Mouse (Mus musculus): ENCODE data around the gene Dcun1d3. TPM values are rescaled to one million over a fixed set of nuclear protein-coding genes. Genes with fewer than 3 reads are reported as not detected.

Dcun1d3 gene
- total and polyA plus RNA-seq, 3 experiments = 3.2 to 5.2 (median 4.2) TPM

- TF ChIP-seq NRF1 (IDR thresholded peaks at IDR 0.05; ENCODE audit: low read depth, low read length) (no peak), POLR2AphosphoS2 (IDR thresholded peaks at IDR 0.05; ENCODE audit: low read depth, low read length) (no peak), NELFE (IDR thresholded peaks at IDR 0.05; ENCODE audit: low read depth, low read length) (peak; percentile 33; the same call in 1 of the 2 replicates), RAD21 (IDR thresholded peaks at IDR 0.05; ENCODE audit: low read depth, low read length) (no peak; the same call in 1 of the 2 replicates), CHD2 (IDR thresholded peaks at IDR 0.05; ENCODE audit: low read length) (peak; percentile 64), MAX (IDR thresholded peaks at IDR 0.05; ENCODE audit: low read length) (peak; percentile 17; the same call in 1 of the 2 replicates), ZKSCAN1 (IDR thresholded peaks at IDR 0.05; ENCODE audit: borderline replicate concordance, low read depth, low read length) (no peak)
Measured at GRCm38 (mm10) chr7:119861335-119862091, 34.6 kb downstream of the Dcun1d3 start (continued).

GRCm38 (mm10) chr7:119860971-119861334 is 35.1 kb downstream of the Dcun1d3 start:
- no peak for DNase-seq (ENCODE audit: extremely low read depth)
- H3K4me2 ChIP-seq (ENCODE audit: insufficient read depth, low read depth, poor library complexity, severe bottlenecking) = peak overlapping the region; percentile 82
- peaks cover 21 to 65% of the 10 kb centered on the region in 2 experiments for H3K4me1 ChIP-seq (ENCODE audit: control insufficient read depth in 1 of 2, insufficient read depth in 2 of 2)
- peak overlapping the region in 2 of 3 experiments; percentile 39 to 44 for H3K4me3 ChIP-seq (replicated peaks in 1 of 3; ENCODE audit: low read depth in 2 of 3, low read length in 2 of 3, poor library complexity in 1 of 3)
- no peaks in the 10 kb centered on the region for H3K79me2 ChIP-seq (replicated peaks; ENCODE audit: control insufficient read depth, extremely low read depth, insufficient read depth, poor library complexity, severe bottlenecking)
- dilution Hi-C loops (cut with MboI; ENCODE audit: extremely low pct_ligation_motif_present, extremely low pct_unique_long_range_greater_than_20kb, low sequenced_read_pairs) (no loop called here), in situ Hi-C loops (cut with MboI; ENCODE audit: low pct_ligation_motif_present, low pct_unique_long_range_greater_than_20kb, low sequenced_read_pairs) (loop anchor here (25.0 kb wide), 1 partner anchor 201 kb away; no protein-coding TSS in a partner anchor)
- peaks cover 6 to 32% of the 10 kb centered on the region in 2 experiments for H3K36me3 ChIP-seq (replicated peaks in 1 of 2; ENCODE audit: control insufficient read depth in 1 of 2, insufficient read depth in 1 of 2, low read length in 1 of 2)
- no peak overlapping the region for H3K27ac ChIP-seq (ENCODE audit: insufficient read depth, low read depth)
- no peak for TF ChIP-seq MXI1 (IDR thresholded peaks at IDR 0.05; ENCODE audit: low read depth, low read length)
- no peak for TF ChIP-seq ZMIZ1 (IDR thresholded peaks at IDR 0.05; ENCODE audit: low read depth, low read length)
- TF ChIP-seq ZKSCAN1 (IDR thresholded peaks at IDR 0.05; ENCODE audit: borderline replicate concordance, low read depth, low read length) = no peak
- no peaks in the 10 kb centered on the region for H3K27me3 ChIP-seq (replicated peaks)
- H3K9me3 ChIP-seq (replicated peaks; ENCODE audit: low read length) = no peaks in the 10 kb centered on the region
- H3K9ac ChIP-seq (ENCODE audit: insufficient read depth, low read depth) = peak overlapping the region; percentile 84

GRCm38 (mm10) chr7:119860554-119860953 is 35.5 kb downstream of the Dcun1d3 start:
- Histone ChIP-seq H3K36me3 (replicated peaks in 1 of 2; ENCODE audit: control insufficient read depth in 1 of 2, insufficient read depth in 1 of 2, low read length in 1 of 2) (peaks cover 6 to 34% of the 10 kb centered on the region in 2 experiments), H3K27ac (ENCODE audit: insufficient read depth, low read depth) (0 out of 2 replicates have a peak overlapping the region, but pooled peaks have one; percentile 20), H3K4me3 (replicated peaks in 1 of 3; ENCODE audit: low read depth in 2 of 3, low read length in 2 of 3, poor library complexity in 1 of 3) (no peak overlapping the region), H3K9me3 (replicated peaks; ENCODE audit: low read length) (no peaks in the 10 kb centered on the region), H3K79me2 (replicated peaks; ENCODE audit: control insufficient read depth, extremely low read depth, insufficient read depth, poor library complexity, severe bottlenecking) (no peaks in the 10 kb centered on the region), H3K9ac (ENCODE audit: insufficient read depth, low read depth) (no peak overlapping the region), H3K4me2 (ENCODE audit: insufficient read depth, low read depth, poor library complexity, severe bottlenecking) (peak overlapping the region; percentile 87; the same call in 1 of the 2 replicates), H3K27me3 (replicated peaks) (no peaks in the 10 kb centered on the region), H3K4me1 (ENCODE audit: control insufficient read depth in 1 of 2, insufficient read depth in 2 of 2) (peaks cover 21 to 65% of the 10 kb centered on the region in 2 experiments)
- dilution Hi-C loops (cut with MboI; ENCODE audit: extremely low pct_ligation_motif_present, extremely low pct_unique_long_range_greater_than_20kb, low sequenced_read_pairs) (no loop called here), in situ Hi-C loops (cut with MboI; ENCODE audit: low pct_ligation_motif_present, low pct_unique_long_range_greater_than_20kb, low sequenced_read_pairs) (loop anchor here (25.0 kb wide), 1 partner anchor 202 kb away; no protein-coding TSS in a partner anchor)
- no peak for DNase-seq (ENCODE audit: extremely low read depth)
- TF ChIP-seq MAFK (IDR thresholded peaks at IDR 0.05; ENCODE audit: insufficient replicate concordance, low read length) (no peak), CHD2 (IDR thresholded peaks at IDR 0.05; ENCODE audit: low read length) (no peak), MEF2A (IDR thresholded peaks at IDR 0.05; ENCODE audit: borderline replicate concordance, low read depth, low read length) (no peak)
